Mouse (Mus musculus) kidney, postnatal 36 days (tissue): ENCODE results near the gene Rab22a.
A peak's percentile ranks its signal among the peaks of the same experiment; 100 is the strongest.
"Not testable (repeated sequence)": the region's sequence is repeated elsewhere in the genome, so short reads cannot be mapped to it uniquely, and the experiment has no call there.

Source experiments
- DNase-seq, 2 experiments: peaks; one replicate each; pipeline ENCODE4 v3.0.0; 2021 to 2022; ENCODE audit warnings: mixed read lengths in 2 of 2

Gene Rab22a

GRCm38 (mm10) chr2:173672328-173672896 is 12.9 kb downstream of the Rab22a start:
- no peak for DNase-seq

- no peak for DNase-seq
Observed at GRCm38 (mm10) chr2:173673469-173673868, 13.9 kb downstream of the Rab22a start.

- DNase-seq, result no peak
Observed at GRCm38 (mm10) chr2:173678593-173678992, 19.0 kb downstream of the Rab22a start.

GRCm38 (mm10) chr2:173679217-173679616 is 19.7 kb downstream of the Rab22a start:
- peak in 1 of 2 experiments; percentile 30 for DNase-seq

- no peak for DNase-seq
Observed at GRCm38 (mm10) chr2:173680153-173680552, 20.6 kb downstream of the Rab22a start.

- DNase-seq, result peak in 1 of 2 experiments; percentile 33
Observed at GRCm38 (mm10) chr2:173682773-173683172, 23.2 kb downstream of the Rab22a start.

- no peak for DNase-seq
Observed at GRCm38 (mm10) chr2:173685781-173686361, 26.3 kb downstream of the Rab22a start.

GRCm38 (mm10) chr2:173687363-173687762 is 27.8 kb downstream of the Rab22a start:
- no peak for DNase-seq

GRCm38 (mm10) chr2:173689835-173690234 is 30.3 kb downstream of the Rab22a start:
- DNase-seq, result no peak

GRCm38 (mm10) chr2:173691748-173692147 is 32.2 kb downstream of the Rab22a start:
- DNase-seq, result no peak

GRCm38 (mm10) chr2:173692693-173693092 is 33.1 kb downstream of the Rab22a start:
- no peak for DNase-seq

GRCm38 (mm10) chr2:173698850-173699249 is 39.3 kb downstream of the Rab22a start:
- no peak for DNase-seq

GRCm38 (mm10) chr2:173702096-173702866 is 42.7 kb downstream of the Rab22a start:
- DNase-seq, result peak; percentile 37 to 70

- no peak for DNase-seq
Observed at GRCm38 (mm10) chr2:173702867-173703237, 43.3 kb downstream of the Rab22a start.

GRCm38 (mm10) chr2:173705827-173706551 is 46.4 kb downstream of the Rab22a start:
- no peak for DNase-seq

- not testable (repeated sequence) for DNase-seq
Observed at GRCm38 (mm10) chr2:173707626-173708025, 48.1 kb downstream of the Rab22a start.

- no peak for DNase-seq
Observed at GRCm38 (mm10) chr2:173710193-173710592, 50.6 kb downstream of the Rab22a start.

- no peak for DNase-seq
Observed at GRCm38 (mm10) chr2:173712656-173713055, 53.1 kb downstream of the Rab22a start.

- no peak for DNase-seq
Observed at GRCm38 (mm10) chr2:173713241-173713640, 53.7 kb downstream of the Rab22a start.

GRCm38 (mm10) chr2:173714620-173715218 is 55.2 kb downstream of the Rab22a start:
- no peak for DNase-seq

GRCm38 (mm10) chr2:173716966-173717365 is 57.4 kb downstream of the Rab22a start:
- DNase-seq, result no peak

GRCm38 (mm10) chr2:173719115-173719514 is 59.6 kb downstream of the Rab22a start, which contains the start of gene 1700010B08Rik:
Gene 1700010B08Rik, plus strand, starts transcription at chr2:173719415.
- not testable (repeated sequence) for DNase-seq
